Mouse (Mus musculus): Measurements from ENCODE around the gene Tapt1. TPM values are rescaled to one million over a fixed set of nuclear protein-coding genes. Genes with fewer than 3 reads are reported as not detected.

The Tapt1 gene
- polyA plus RNA-seq, 1 experiment from 2014 or later = 27.5 TPM

- H3K36me3 ChIP-seq (ENCODE audit: control insufficient read depth, insufficient read depth, low read length) = peaks cover under 1% of the 10 kb centered on the region; the same call in 1 of the 2 replicates
- no peak overlapping the region for H3K9ac ChIP-seq (ENCODE audit: low read depth, low read length)
- H3K27ac ChIP-seq (ENCODE audit: low read depth, low read length) = no peak overlapping the region
- H3K4me1 ChIP-seq (replicated peaks; ENCODE audit: control insufficient read depth, insufficient read depth, low read length) = no peaks in the 10 kb centered on the region
- H3K4me3 ChIP-seq (ENCODE audit: low read depth, low read length) = no peak overlapping the region
- H3K4me2 ChIP-seq (replicated peaks; ENCODE audit: low read depth, low read length) = no peak overlapping the region
- ATAC-seq (ENCODE audit: low FRiP score) = no peak
- DNase-seq (ENCODE audit: low spot score) = no peak
- no peaks in the 10 kb centered on the region for H3K27me3 ChIP-seq (ENCODE audit: control insufficient read depth, insufficient read depth, low read length)
- no peaks in the 10 kb centered on the region for H3K9me3 ChIP-seq (ENCODE audit: control insufficient read depth, low read length)
- WGBS = 92% methylated on average over 4 of the region's 4 CpGs
These were observed 27.3 kb downstream of the Tapt1 start for GRCm38 (mm10) chr5:44199109-44199508.

- no peak overlapping the region for H3K4me2 ChIP-seq (replicated peaks; ENCODE audit: low read depth, low read length)
- H3K27me3 ChIP-seq (ENCODE audit: control insufficient read depth, insufficient read depth, low read length) = no peaks in the 10 kb centered on the region
- 78% methylated on average over 4 of the region's 4 CpGs for WGBS
- no peak overlapping the region for H3K9ac ChIP-seq (ENCODE audit: low read depth, low read length)
- H3K27ac ChIP-seq (ENCODE audit: low read depth, low read length) = no peak overlapping the region
- ATAC-seq (ENCODE audit: low FRiP score) (no peak), DNase-seq (ENCODE audit: low spot score) (no peak)
- H3K36me3 ChIP-seq (ENCODE audit: control insufficient read depth, insufficient read depth, low read length) = peaks cover 5% of the 10 kb centered on the region; the same call in 1 of the 2 replicates
- no peaks in the 10 kb centered on the region for H3K4me1 ChIP-seq (replicated peaks; ENCODE audit: control insufficient read depth, insufficient read depth, low read length)
- H3K9me3 ChIP-seq (ENCODE audit: control insufficient read depth, low read length) = no peaks in the 10 kb centered on the region
- H3K4me3 ChIP-seq (ENCODE audit: low read depth, low read length) = no peak overlapping the region
These were observed 28.0 kb downstream of the Tapt1 start for GRCm38 (mm10) chr5:44198471-44198870.

GRCm38 (mm10) chr5:44197806-44198205, 28.6 kb downstream of the Tapt1 start:
- no peaks in the 10 kb centered on the region for H3K4me1 ChIP-seq (replicated peaks; ENCODE audit: control insufficient read depth, insufficient read depth, low read length)
- H3K9ac ChIP-seq (ENCODE audit: low read depth, low read length) = no peak overlapping the region
- H3K4me3 ChIP-seq (ENCODE audit: low read depth, low read length) = no peak overlapping the region

GRCm38 (mm10) chr5:44196167-44196566, 30.3 kb downstream of the Tapt1 start:
- peaks cover 5% of the 10 kb centered on the region; the same call in 1 of the 2 replicates for H3K36me3 ChIP-seq (ENCODE audit: control insufficient read depth, insufficient read depth, low read length)
- no peaks in the 10 kb centered on the region for H3K4me1 ChIP-seq (replicated peaks; ENCODE audit: control insufficient read depth, insufficient read depth, low read length)
- no peaks in the 10 kb centered on the region for H3K27me3 ChIP-seq (ENCODE audit: control insufficient read depth, insufficient read depth, low read length)
- no peak overlapping the region for H3K4me3 ChIP-seq (ENCODE audit: low read depth, low read length)
- WGBS = 90% methylated on average over 4 of the region's 4 CpGs
- no peak overlapping the region for H3K4me2 ChIP-seq (replicated peaks; ENCODE audit: low read depth, low read length)
- H3K27ac ChIP-seq (ENCODE audit: low read depth, low read length) = no peak overlapping the region
- no peak overlapping the region for H3K9ac ChIP-seq (ENCODE audit: low read depth, low read length)
- H3K9me3 ChIP-seq (ENCODE audit: control insufficient read depth, low read length) = no peaks in the 10 kb centered on the region
- DNase-seq (ENCODE audit: low spot score) (no peak), ATAC-seq (ENCODE audit: low FRiP score) (no peak)

More at GRCm38 (mm10) chr5:44197806-44198205, 28.6 kb downstream of the Tapt1 start:
- Histone ChIP-seq H3K36me3 (ENCODE audit: control insufficient read depth, insufficient read depth, low read length) (peaks cover 5% of the 10 kb centered on the region; the same call in 1 of the 2 replicates), H3K4me2 (replicated peaks; ENCODE audit: low read depth, low read length) (no peak overlapping the region), H3K9me3 (ENCODE audit: control insufficient read depth, low read length) (no peaks in the 10 kb centered on the region), H3K27ac (ENCODE audit: low read depth, low read length) (no peak overlapping the region), H3K27me3 (ENCODE audit: control insufficient read depth, insufficient read depth, low read length) (no peaks in the 10 kb centered on the region)
- ATAC-seq (ENCODE audit: low FRiP score) = no peak
- no peak for DNase-seq (ENCODE audit: low spot score)
- WGBS = 93% methylated on average over 5 of the region's 5 CpGs

- Histone ChIP-seq H3K9me3 (ENCODE audit: control insufficient read depth, low read length) (no peaks in the 10 kb centered on the region), H3K4me3 (ENCODE audit: low read depth, low read length) (no peak overlapping the region), H3K27ac (ENCODE audit: low read depth, low read length) (no peak overlapping the region), H3K27me3 (ENCODE audit: control insufficient read depth, insufficient read depth, low read length) (no peaks in the 10 kb centered on the region), H3K4me1 (replicated peaks; ENCODE audit: control insufficient read depth, insufficient read depth, low read length) (no peaks in the 10 kb centered on the region), H3K36me3 (ENCODE audit: control insufficient read depth, insufficient read depth, low read length) (no peaks in the 10 kb centered on the region), H3K9ac (ENCODE audit: low read depth, low read length) (no peak overlapping the region), H3K4me2 (replicated peaks; ENCODE audit: low read depth, low read length) (no peak overlapping the region)
- ATAC-seq (ENCODE audit: low FRiP score) (no peak), DNase-seq (ENCODE audit: low spot score) (no peak)
These were observed 39.1 kb downstream of the Tapt1 start for GRCm38 (mm10) chr5:44187370-44187769.

GRCm38 (mm10) chr5:44181669-44182068, 44.8 kb downstream of the Tapt1 start:
- peaks cover 2% of the 10 kb centered on the region; the same call in 1 of the 2 replicates for H3K36me3 ChIP-seq (ENCODE audit: control insufficient read depth, insufficient read depth, low read length)
- ATAC-seq (ENCODE audit: low FRiP score) (no peak), DNase-seq (ENCODE audit: low spot score) (no peak)
- WGBS = 95% methylated on average over 3 of the region's 3 CpGs
- no peak overlapping the region for H3K27ac ChIP-seq (ENCODE audit: low read depth, low read length)
- no peak overlapping the region for H3K4me2 ChIP-seq (replicated peaks; ENCODE audit: low read depth, low read length)
- no peak overlapping the region for H3K9ac ChIP-seq (ENCODE audit: low read depth, low read length)
- H3K4me1 ChIP-seq (replicated peaks; ENCODE audit: control insufficient read depth, insufficient read depth, low read length) = no peaks in the 10 kb centered on the region
- no peaks in the 10 kb centered on the region for H3K27me3 ChIP-seq (ENCODE audit: control insufficient read depth, insufficient read depth, low read length)
- H3K9me3 ChIP-seq (ENCODE audit: control insufficient read depth, low read length) = no peaks in the 10 kb centered on the region
- no peak overlapping the region for H3K4me3 ChIP-seq (ENCODE audit: low read depth, low read length)

GRCm38 (mm10) chr5:44180450-44180849, 46.0 kb downstream of the Tapt1 start:
- Histone ChIP-seq H3K27me3 (ENCODE audit: control insufficient read depth, insufficient read depth, low read length) (no peaks in the 10 kb centered on the region), H3K4me2 (replicated peaks; ENCODE audit: low read depth, low read length) (no peak overlapping the region), H3K9me3 (ENCODE audit: control insufficient read depth, low read length) (no peaks in the 10 kb centered on the region), H3K27ac (ENCODE audit: low read depth, low read length) (no peak overlapping the region), H3K4me3 (ENCODE audit: low read depth, low read length) (no peak overlapping the region), H3K9ac (ENCODE audit: low read depth, low read length) (no peak overlapping the region), H3K36me3 (ENCODE audit: control insufficient read depth, insufficient read depth, low read length) (peaks cover 6% of the 10 kb centered on the region), H3K4me1 (replicated peaks; ENCODE audit: control insufficient read depth, insufficient read depth, low read length) (no peaks in the 10 kb centered on the region)
- ATAC-seq (ENCODE audit: low FRiP score) (no peak), DNase-seq (ENCODE audit: low spot score) (no peak)
- WGBS = 79% methylated on average over 3 of the region's 3 CpGs

- WGBS = 93% methylated on average over 5 of the region's 5 CpGs
- DNase-seq (ENCODE audit: low spot score) (no peak), ATAC-seq (ENCODE audit: low FRiP score) (no peak)
- Histone ChIP-seq H3K9ac (ENCODE audit: low read depth, low read length) (no peak overlapping the region), H3K4me3 (ENCODE audit: low read depth, low read length) (no peak overlapping the region), H3K27ac (ENCODE audit: low read depth, low read length) (no peak overlapping the region), H3K9me3 (ENCODE audit: control insufficient read depth, low read length) (no peaks in the 10 kb centered on the region), H3K36me3 (ENCODE audit: control insufficient read depth, insufficient read depth, low read length) (peaks cover 6% of the 10 kb centered on the region), H3K4me2 (replicated peaks; ENCODE audit: low read depth, low read length) (no peak overlapping the region), H3K4me1 (replicated peaks; ENCODE audit: control insufficient read depth, insufficient read depth, low read length) (no peaks in the 10 kb centered on the region), H3K27me3 (ENCODE audit: control insufficient read depth, insufficient read depth, low read length) (no peaks in the 10 kb centered on the region)
These were observed 52.4 kb downstream of the Tapt1 start for GRCm38 (mm10) chr5:44174046-44174445.

- Histone ChIP-seq H3K27me3 (ENCODE audit: control insufficient read depth, insufficient read depth, low read length) (no peaks in the 10 kb centered on the region), H3K9me3 (ENCODE audit: control insufficient read depth, low read length) (no peaks in the 10 kb centered on the region), H3K36me3 (ENCODE audit: control insufficient read depth, insufficient read depth, low read length) (no peaks in the 10 kb centered on the region), H3K4me3 (ENCODE audit: low read depth, low read length) (no peak overlapping the region), H3K4me2 (replicated peaks; ENCODE audit: low read depth, low read length) (no peak overlapping the region), H3K27ac (ENCODE audit: low read depth, low read length) (no peak overlapping the region), H3K9ac (ENCODE audit: low read depth, low read length) (no peak overlapping the region), H3K4me1 (replicated peaks; ENCODE audit: control insufficient read depth, insufficient read depth, low read length) (no peaks in the 10 kb centered on the region)
- WGBS = 77% methylated on average over 6 of the region's 6 CpGs
- ATAC-seq (ENCODE audit: low FRiP score) = no peak
- DNase-seq (ENCODE audit: low spot score) = no peak
These were observed 59.6 kb downstream of the Tapt1 start for GRCm38 (mm10) chr5:44166866-44167265.

Data from hindbrain, embryonic 11.5 days (tissue).